Comparison of ENCODE assay signal across 7 mouse cellular contexts in genomic region chr3:97767771-97768762, GRCm38 (mm10).
DNase-seq lines count a peak whose midpoint lies in the region; ATAC-seq lines count a peak whose summit lies in the region.

No protein-coding gene starts in this region.

- WGBS in embryonic facial prominence, embryonic 12.5 days: 3% methylated on average over 47 of the region's 47 CpGs
- 3% methylated on average over 47 of the region's 47 CpGs for WGBS in limb, embryonic 11.5 days
- 3% methylated on average over 47 of the region's 47 CpGs for WGBS in midbrain, embryonic 14.5 days

- H3K27ac ChIP-seq in embryonic facial prominence, embryonic 12.5 days: peak overlapping the region; percentile 89
- peak overlapping the region; percentile 65 for H3K27ac ChIP-seq in limb, embryonic 11.5 days (replicated peaks; ENCODE audit: low read depth, low read length)
- H3K27ac ChIP-seq in midbrain, embryonic 14.5 days (replicated peaks; ENCODE audit: low read depth, low read length): peak overlapping the region; percentile 98

- peaks cover 22% of the 10 kb centered on the region for H3K4me1 ChIP-seq in embryonic facial prominence, embryonic 12.5 days
- H3K4me1 ChIP-seq in limb, embryonic 11.5 days (ENCODE audit: control insufficient read depth, insufficient read depth, low read length): peaks cover 7% of the 10 kb centered on the region; the same call in 1 of the 2 replicates
- H3K4me1 ChIP-seq in midbrain, embryonic 14.5 days (ENCODE audit: control insufficient read depth, insufficient read depth, low read length): peaks cover 36% of the 10 kb centered on the region

- H3K9ac ChIP-seq in embryonic facial prominence, embryonic 12.5 days: peak overlapping the region; percentile 72
- H3K9ac ChIP-seq in limb, embryonic 11.5 days (ENCODE audit: low read length): peak overlapping the region; percentile 76
- H3K9ac ChIP-seq in midbrain, embryonic 14.5 days (replicated peaks; ENCODE audit: low read length): peak overlapping the region; percentile 80

- H3K27me3 ChIP-seq in embryonic facial prominence, embryonic 12.5 days: no peaks in the 10 kb centered on the region
- H3K27me3 ChIP-seq in limb, embryonic 11.5 days (ENCODE audit: control insufficient read depth, insufficient read depth, low read length): no peaks in the 10 kb centered on the region
- H3K27me3 ChIP-seq in midbrain, embryonic 14.5 days (ENCODE audit: control insufficient read depth, insufficient read depth, low read length): no peaks in the 10 kb centered on the region

- peak; percentile 99 for ATAC-seq in embryonic facial prominence, embryonic 12.5 days (ENCODE audit: insufficient number of reproducible peaks, insufficient read depth, low FRiP score, low TSS enrichment)
- ATAC-seq in limb, embryonic 11.5 days (ENCODE audit: insufficient number of reproducible peaks, low FRiP score, low TSS enrichment, low read depth): peak; percentile 98
- ATAC-seq in midbrain, embryonic 14.5 days (ENCODE audit: low FRiP score, low TSS enrichment): peak; percentile 96

- H3K4me3 ChIP-seq in embryonic facial prominence, embryonic 12.5 days: peak overlapping the region; percentile 77
- H3K4me3 ChIP-seq in limb, embryonic 11.5 days (ENCODE audit: low read depth, low read length): peak overlapping the region; percentile 87
- H3K4me3 ChIP-seq in midbrain, embryonic 14.5 days (replicated peaks; ENCODE audit: low read depth, low read length): peak overlapping the region; percentile 79

- no peaks in the 10 kb centered on the region; the same call in 1 of the 2 replicates for H3K36me3 ChIP-seq in embryonic facial prominence, embryonic 12.5 days
- no peaks in the 10 kb centered on the region for H3K36me3 ChIP-seq in limb, embryonic 11.5 days (ENCODE audit: control insufficient read depth, insufficient read depth, low read length)
- no peaks in the 10 kb centered on the region for H3K36me3 ChIP-seq in midbrain, embryonic 14.5 days (ENCODE audit: control insufficient read depth, insufficient read depth, low read length)

- peak overlapping the region; percentile 72 for H3K4me2 ChIP-seq in embryonic facial prominence, embryonic 12.5 days (replicated peaks)
- peak overlapping the region; percentile 96 for H3K4me2 ChIP-seq in limb, embryonic 11.5 days (ENCODE audit: low read depth, severe bottlenecking)
- H3K4me2 ChIP-seq in midbrain, embryonic 14.5 days (ENCODE audit: low read length): peak overlapping the region; percentile 86

- peak; percentile 95 for DNase-seq in adrenal gland, postnatal 14 days
- peak; percentile 100 for DNase-seq in heart, adult 11 months
- peak; percentile 96 for DNase-seq in kidney, adult 18-20 months
- peak; percentile 92 for DNase-seq in limb, embryonic 11.5 days (ENCODE audit: low spot score)
- peak; percentile 97 for DNase-seq in midbrain, embryonic 14.5 days
- DNase-seq in spleen, adult 18-20 months: peak; percentile 85

- no peaks in the 10 kb centered on the region for H3K9me3 ChIP-seq in embryonic facial prominence, embryonic 12.5 days
- no peaks in the 10 kb centered on the region for H3K9me3 ChIP-seq in limb, embryonic 11.5 days (ENCODE audit: control insufficient read depth, low read length)
- no peaks in the 10 kb centered on the region for H3K9me3 ChIP-seq in midbrain, embryonic 14.5 days (ENCODE audit: control insufficient read depth, low read length)

Comparison
In these comparisons a context has a peak if more than half of its experiments do, and no peak if none do; other contexts are left out.
1. Peak in every context shown above with its lines: DNase-seq, ATAC-seq, H3K4me3 ChIP-seq and H3K27ac ChIP-seq.